Mouse (Mus musculus): Measurements from ENCODE around the gene Ncmap.

GRCm38 (mm10) chr4:135395375-135395774 is 2.7 kb downstream of the Ncmap start:
- no peak for TF ChIP-seq CTCF (IDR thresholded peaks at IDR 0.05; ENCODE audit: low read depth)
- TF ChIP-seq EP300 (IDR thresholded peaks at IDR 0.05; ENCODE audit: low read depth): no peak
